ENCODE assay signal across 9 mouse cellular contexts in the genomic region with DNA sequence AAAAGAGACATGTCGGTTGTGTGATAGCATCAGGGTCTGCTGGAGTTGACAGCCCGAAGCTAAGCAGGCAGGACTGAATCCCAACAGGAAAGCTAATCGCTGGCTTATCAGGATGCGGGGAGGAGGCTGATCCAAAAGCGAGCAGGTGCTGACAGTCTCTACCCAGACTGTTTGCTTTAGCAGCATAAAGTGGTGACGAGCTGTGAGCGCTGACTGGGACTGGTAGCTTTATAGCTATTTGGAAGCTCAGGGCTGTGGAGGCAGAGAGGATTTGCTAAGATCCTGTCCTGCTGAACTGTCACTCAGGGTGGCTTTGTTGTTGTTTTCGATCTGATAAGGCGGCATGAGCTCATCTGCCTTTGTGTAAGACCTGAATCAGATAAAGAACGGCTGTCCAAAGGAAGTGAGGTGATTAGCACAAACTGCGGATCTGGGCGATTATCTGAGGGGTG.
DNase-seq lines count a peak whose midpoint lies in the region; ATAC-seq lines count a peak whose summit lies in the region.
"Had no signal": no experiment of that assay in that cellular context is flagged by ENCODE, and none has a peak within 500 bp of the region (broad histone marks: within the 10 kb centered on the region; RNA-seq: fewer than 3 reads in every experiment).

No protein-coding gene starts in this region.

- H3K4me1 ChIP-seq in embryonic facial prominence, embryonic 11.5 days (ENCODE audit: control insufficient read depth, insufficient read depth, low read length): no peaks in the 10 kb centered on the region
- H3K4me1 ChIP-seq in heart, embryonic 16.5 days (ENCODE audit: control insufficient read depth, insufficient read depth, low read length): peaks cover 25% of the 10 kb centered on the region

- H3K27ac ChIP-seq in embryonic facial prominence, embryonic 11.5 days (replicated peaks; ENCODE audit: low read depth, low read length): no peak overlapping the region
- peak overlapping the region; percentile 100 for H3K27ac ChIP-seq in heart, embryonic 16.5 days (ENCODE audit: low read length)

- H3K9me3 ChIP-seq in embryonic facial prominence, embryonic 11.5 days (replicated peaks; ENCODE audit: control insufficient read depth, low read length): no peaks in the 10 kb centered on the region
- no peaks in the 10 kb centered on the region for H3K9me3 ChIP-seq in heart, embryonic 16.5 days (replicated peaks; ENCODE audit: control insufficient read depth, low read length)

- no peak for ATAC-seq in embryonic facial prominence, embryonic 11.5 days (replicated peaks; ENCODE audit: insufficient number of reproducible peaks, low FRiP score, low TSS enrichment, low read depth)
- ATAC-seq in heart, embryonic 16.5 days (replicated peaks; ENCODE audit: extremely low read depth, insufficient read depth, low FRiP score): peak; percentile 75
- peak; percentile 66 for ATAC-seq in megakaryocyte, adult 5-6 weeks (ENCODE audit: poor library complexity, severe bottlenecking)
- ATAC-seq: Patski had no signal

- peak; percentile 66 for DNase-seq in layer of hippocampus, adult 11-12 months (ENCODE audit: low spot score)
- DNase-seq in layer of hippocampus, adult 9-10 months (ENCODE audit: low spot score): no peak
- DNase-seq in embryonic facial prominence, embryonic 11.5 days (ENCODE audit: low spot score): peak; percentile 33
- DNase-seq in left cerebral cortex, postnatal 10 days (ENCODE audit: extremely low spot score in 1 of 2, low spot score in 2 of 2): peak; percentile 39 to 44
- peak; percentile 50 for DNase-seq in right cerebral cortex, postnatal 25 days
- DNase-seq in spleen, postnatal 14 days (ENCODE audit: low spot score in 2 of 2): no peak

- intact Hi-C loops in left cerebral cortex, postnatal 10 days (cut with DNase I): no loop called here

- 9% methylated on average over 12 of the region's 12 CpGs for WGBS in embryonic facial prominence, embryonic 11.5 days
- WGBS in heart, embryonic 16.5 days: 2% methylated on average over 12 of the region's 12 CpGs

- H3K36me3 ChIP-seq in embryonic facial prominence, embryonic 11.5 days (replicated peaks; ENCODE audit: control insufficient read depth, insufficient read depth, low read depth, low read length): no peaks in the 10 kb centered on the region
- H3K36me3 ChIP-seq in heart, embryonic 16.5 days (ENCODE audit: control insufficient read depth, insufficient read depth): no peaks in the 10 kb centered on the region; the same call in 1 of the 2 replicates

- no peaks in the 10 kb centered on the region for H3K27me3 ChIP-seq in embryonic facial prominence, embryonic 11.5 days (ENCODE audit: control insufficient read depth, insufficient read depth, low read length)
- H3K27me3 ChIP-seq in heart, embryonic 16.5 days (ENCODE audit: control insufficient read depth, insufficient read depth, low read length): no peaks in the 10 kb centered on the region

- no peak overlapping the region; the same call in 1 of the 2 replicates for H3K9ac ChIP-seq in embryonic facial prominence, embryonic 11.5 days (replicated peaks; ENCODE audit: low read length)
- H3K9ac ChIP-seq in heart, embryonic 16.5 days (ENCODE audit: low read length): peak overlapping the region; percentile 75

- peak overlapping the region; percentile 25 for H3K4me2 ChIP-seq in embryonic facial prominence, embryonic 11.5 days (ENCODE audit: low read depth, low read length)
- peak overlapping the region; percentile 64 for H3K4me2 ChIP-seq in heart, embryonic 16.5 days (ENCODE audit: low read depth, low read length)

- no peak overlapping the region for H3K4me3 ChIP-seq in embryonic facial prominence, embryonic 11.5 days (ENCODE audit: low read depth, low read length)
- peak overlapping the region; percentile 35 for H3K4me3 ChIP-seq in heart, embryonic 16.5 days (ENCODE audit: low read length)

Comparison
In these comparisons a context has a peak if more than half of its experiments do, and no peak if none do; other contexts are left out.
1. DNase-seq: peak in layer of hippocampus, adult 11-12 months (single experiment), embryonic facial prominence, embryonic 11.5 days (single experiment), left cerebral cortex, postnatal 10 days (2 of 2) and right cerebral cortex, postnatal 25 days (single experiment); none in layer of hippocampus, adult 9-10 months (single experiment) and spleen, postnatal 14 days (0 of 2).